Mouse (Mus musculus) megakaryocyte-erythroid progenitor cell, adult 5-6 weeks (primary cell): ENCODE results near the gene Hal. TPM values are rescaled to one million over a fixed set of nuclear protein-coding genes. Genes with fewer than 3 reads are reported as not detected.

Experiments
- ATAC-seq: replicated peaks from 2 replicates; pipeline ENCODE4 v1.8.0; 2016; ENCODE audit warnings: mild to moderate bottlenecking, inconsistent platforms; ENCODE audit not compliant: severe bottlenecking, poor library complexity, low FRiP score, low TSS enrichment
- total RNA-seq, 2 experiments: library from RNA; stranded (forward) in 1 of 2; stranded (reverse) in 1 of 2; fragments of 200-1000, 215-1000 nt in 1 of 2; fragments of >200 nt in 1 of 2; fragmentation: Nextera tagmentation in 1 of 2; gene quantifications; 2 replicates each; pipeline ENCODE4 v1.2.3; 2014 to 2017

The Hal gene
- total RNA-seq, 2 experiments from 2014 or later = not detected

DNA sequence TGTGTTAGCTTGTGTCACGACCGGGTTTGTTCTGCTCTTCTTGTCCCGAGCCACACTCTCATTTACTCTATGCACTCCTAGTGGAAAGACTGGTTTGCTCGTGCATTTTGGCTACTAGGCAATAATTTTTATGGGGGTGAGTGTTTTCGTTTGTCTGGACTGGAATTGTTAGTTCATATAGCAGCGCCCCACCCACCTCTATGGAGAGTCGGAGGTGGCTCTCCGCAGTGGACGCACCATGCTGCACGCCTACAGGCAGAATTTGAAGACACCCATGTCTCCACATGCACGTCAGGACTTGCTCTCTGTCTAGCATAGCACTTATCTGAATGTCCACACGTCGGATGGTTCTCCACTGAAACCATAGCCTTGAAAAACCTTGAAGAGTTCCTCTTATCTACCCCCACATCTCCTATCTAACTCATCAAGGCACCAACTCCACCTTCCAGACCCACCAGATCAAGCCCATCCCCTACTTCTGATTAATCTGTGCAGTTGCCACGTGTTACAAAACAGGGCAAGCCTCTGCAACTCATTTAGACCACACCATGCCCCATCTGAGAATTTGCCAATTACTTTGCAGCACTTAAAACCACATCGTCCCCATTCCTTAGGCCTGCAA, 21.1 kb downstream of the Hal start:
- ATAC-seq = no peak

DNA sequence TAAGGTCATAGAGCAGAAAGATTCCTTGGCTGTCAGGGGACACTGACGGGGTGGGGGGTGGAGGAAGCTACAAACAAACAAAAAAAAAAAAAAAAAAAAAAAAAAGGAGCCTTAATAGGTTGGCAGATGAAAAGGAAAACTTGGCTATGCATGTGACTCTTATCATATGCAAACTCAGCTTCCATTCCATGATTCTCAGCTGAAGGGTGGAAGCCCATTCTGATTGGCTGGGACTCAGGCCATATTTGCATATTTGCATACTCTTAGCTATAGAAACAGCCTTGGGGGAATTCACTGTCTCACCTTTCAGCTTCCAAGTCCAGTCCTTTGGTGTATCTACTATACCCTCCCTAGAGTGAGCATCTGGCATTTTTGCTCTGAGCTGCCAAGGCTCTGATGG, 26.9 kb downstream of the Hal start:
- peak; percentile 92 for ATAC-seq

DNA sequence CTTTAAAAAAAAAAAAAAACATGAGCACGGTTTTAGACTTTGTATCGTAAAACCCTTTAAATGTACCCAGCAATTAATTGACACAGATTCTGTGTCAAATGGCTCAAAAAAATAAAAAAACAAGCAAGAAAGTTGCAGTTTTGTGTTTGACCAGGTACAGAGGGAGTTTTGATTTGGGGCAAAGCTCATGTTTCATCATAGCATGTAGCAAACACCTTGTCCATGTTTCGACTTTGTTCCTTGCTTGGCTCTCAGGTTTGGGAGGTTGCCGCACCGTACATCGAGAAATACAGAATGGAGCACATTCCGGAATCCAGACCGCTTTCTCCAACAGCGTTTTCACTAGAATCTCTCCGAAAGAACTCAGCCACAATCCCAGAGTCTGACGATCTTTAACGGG, 27.4 kb downstream of the Hal start:
- ATAC-seq = no peak

DNA sequence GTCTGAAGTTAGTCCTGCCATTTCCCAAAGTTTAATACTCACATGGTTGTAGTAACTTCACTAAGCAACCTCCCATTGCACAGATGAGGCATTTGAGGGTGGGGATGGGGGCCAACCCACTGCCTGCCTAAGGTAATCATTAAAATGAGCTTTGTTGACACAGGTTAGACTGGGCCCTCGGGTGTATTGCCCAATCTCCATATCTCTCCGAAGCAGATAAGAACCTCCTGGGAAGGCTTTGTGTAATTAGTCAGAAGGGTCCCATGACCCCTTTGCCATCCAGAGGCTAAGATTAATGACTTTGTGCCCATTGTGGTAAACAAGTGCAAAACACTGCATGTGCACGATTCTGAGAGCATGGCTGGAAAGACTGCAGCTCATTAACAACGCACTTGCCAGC, 29.2 kb downstream of the Hal start:
- no peak for ATAC-seq

DNA sequence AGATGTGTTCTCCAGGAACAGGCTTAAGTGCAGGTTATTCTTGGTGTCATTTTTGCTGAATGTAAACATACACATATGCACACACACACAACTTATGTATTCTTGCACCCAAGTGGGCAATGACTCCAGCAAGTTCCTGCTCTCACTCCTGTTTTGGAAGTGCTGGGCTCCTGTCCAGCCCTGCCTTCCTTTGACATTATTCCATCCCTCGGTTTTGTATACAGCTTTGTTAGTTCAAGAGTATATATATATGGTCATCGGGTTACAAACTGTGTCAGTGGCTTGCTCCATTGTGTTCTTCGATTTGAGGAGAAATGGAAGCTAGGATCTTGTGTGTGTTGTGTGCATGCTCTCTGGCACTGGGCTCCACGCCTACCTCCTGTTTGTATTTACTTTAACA, 29.6 kb downstream of the Hal start:
- ATAC-seq = no peak

DNA sequence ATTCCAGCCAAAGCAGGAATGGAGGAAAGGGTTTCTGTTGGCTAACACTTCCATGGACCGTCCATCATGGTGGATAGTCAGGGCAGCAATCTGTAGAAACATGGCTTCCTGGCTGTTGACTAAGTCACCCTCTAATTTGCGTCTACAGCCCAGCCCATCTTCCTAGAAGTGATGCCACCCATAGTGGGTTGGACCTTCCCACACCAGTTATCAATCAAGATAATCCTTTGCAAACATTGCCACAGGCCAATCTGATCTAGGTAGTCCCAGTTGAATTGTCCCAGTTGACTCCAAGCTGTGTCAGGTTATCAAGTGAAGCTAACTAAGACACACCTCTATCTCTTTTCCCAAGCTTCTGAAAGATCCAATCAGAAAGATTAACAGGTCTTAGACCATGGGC, 30.1 kb downstream of the Hal start:
- no peak for ATAC-seq

- no peak for ATAC-seq
These were observed 30.6 kb downstream of the Hal start for GRCm38 (mm10) chr10:93519159-93519558.

GRCm38 (mm10) chr10:93519756-93520155, 31.2 kb downstream of the Hal start:
- ATAC-seq = no peak

DNA sequence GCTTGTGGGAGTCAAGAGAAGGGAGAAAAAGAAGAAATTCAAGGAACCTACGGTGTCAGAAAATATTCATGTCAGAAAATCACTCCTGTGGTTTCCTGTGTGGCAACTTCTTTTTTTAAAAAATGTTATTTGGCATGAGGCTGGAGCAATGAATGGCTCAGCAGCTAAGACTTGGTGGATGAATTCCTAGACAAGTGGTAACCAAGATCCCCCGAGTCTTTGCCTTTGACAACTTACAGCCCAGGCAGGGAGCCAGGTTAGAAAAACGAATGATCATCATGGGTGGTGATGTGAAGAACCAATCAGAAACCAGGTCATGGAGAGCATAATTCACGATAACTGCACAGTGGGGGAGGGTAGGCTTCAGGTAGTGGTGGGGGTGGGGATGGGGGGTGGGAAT, 32.4 kb downstream of the Hal start:
- ATAC-seq = no peak

DNA sequence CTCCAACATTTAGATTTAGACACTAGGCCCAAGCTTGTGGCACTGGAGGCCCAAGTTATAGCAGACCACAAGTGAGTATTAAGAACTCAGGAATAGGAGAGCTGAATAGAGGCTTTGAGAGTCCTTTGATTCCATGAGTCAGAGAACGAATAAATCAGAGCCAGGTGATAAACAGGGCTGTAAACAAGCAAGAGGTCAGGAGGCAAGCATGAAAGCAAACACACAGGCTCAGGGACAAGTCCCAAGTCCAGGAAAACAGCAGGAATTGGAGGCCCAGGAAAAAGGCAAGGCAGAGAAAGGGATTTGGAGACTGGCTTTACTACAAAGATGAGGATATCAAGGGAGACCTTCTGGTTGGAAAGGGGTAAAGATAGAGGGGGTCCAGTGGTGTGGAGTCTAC, 36.8 kb downstream of the Hal start:
- ATAC-seq = no peak

DNA sequence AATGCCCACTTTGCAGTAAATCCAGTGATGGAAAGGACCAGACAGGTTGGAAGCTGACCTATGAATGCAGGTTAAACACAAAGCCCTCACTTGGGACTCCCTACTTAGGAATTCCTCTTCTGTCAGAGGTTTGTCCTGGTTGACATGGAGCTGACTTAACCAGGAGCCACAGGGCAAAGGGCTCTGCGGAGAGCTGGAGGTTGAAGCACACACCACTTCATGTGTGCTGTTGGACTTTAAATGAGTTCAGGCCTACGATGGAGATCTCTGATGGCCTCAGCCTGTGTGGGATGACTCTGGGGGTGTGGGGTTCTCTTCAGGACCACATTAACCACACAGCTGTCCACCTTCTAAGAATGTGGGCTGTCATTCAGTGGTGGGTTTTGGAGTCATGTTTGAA, 49.7 kb downstream of the Hal start:
- ATAC-seq = no peak

- no peak for ATAC-seq
These were observed 50.2 kb downstream of the Hal start for GRCm38 (mm10) chr10:93538818-93539217.

- ATAC-seq = peak; percentile 98
These were observed 51.3 kb downstream of the Hal start, which contains the start of gene Amdhd1 for GRCm38 (mm10) chr10:93539775-93540430. Amdhd1 (minus strand) TSS chr10:93540033.

DNA sequence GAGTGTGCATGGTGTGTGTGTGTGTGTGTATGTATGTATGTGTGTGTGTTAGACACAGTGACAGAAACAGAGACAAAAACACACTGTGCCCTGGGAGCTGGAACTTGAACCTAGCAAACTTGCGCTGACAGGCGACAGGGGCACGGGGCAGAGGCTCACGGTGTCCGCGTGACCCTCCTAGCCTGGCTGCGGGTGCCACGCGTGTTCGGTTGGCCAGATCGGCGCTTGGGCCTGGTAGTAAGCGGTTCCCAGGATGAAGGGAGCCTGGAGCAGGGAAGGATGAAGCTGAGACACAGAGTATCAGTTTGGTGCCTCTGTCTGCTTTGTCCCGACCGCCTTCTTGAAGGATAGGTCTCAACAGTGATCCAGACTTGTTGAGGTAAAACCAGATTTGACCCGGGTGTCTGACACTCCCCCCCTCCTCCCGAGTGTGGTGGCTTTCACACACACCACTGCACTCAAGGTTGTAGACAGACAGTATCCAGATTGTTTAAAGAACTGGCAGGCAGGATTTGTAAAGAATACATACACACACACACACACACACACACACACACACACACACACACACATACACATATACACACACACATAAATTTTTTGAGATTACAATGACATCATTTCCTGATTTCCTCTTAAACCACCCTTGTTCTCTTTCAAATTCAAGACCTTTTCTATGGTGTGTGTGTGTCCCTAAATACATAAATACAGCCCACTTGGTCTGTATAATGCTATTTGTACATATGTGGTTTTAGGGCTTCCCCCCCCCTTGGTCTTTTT, 52.1 kb downstream of the Hal start, which contains the start of gene Ccdc38:
Ccdc38 (plus strand) TSS at position 202 of the 780 bp plus-strand sequence.
- ATAC-seq = peak; percentile 31

- ATAC-seq = no peak
These were observed 53.0 kb downstream of the Hal start for GRCm38 (mm10) chr10:93541585-93541984.

DNA sequence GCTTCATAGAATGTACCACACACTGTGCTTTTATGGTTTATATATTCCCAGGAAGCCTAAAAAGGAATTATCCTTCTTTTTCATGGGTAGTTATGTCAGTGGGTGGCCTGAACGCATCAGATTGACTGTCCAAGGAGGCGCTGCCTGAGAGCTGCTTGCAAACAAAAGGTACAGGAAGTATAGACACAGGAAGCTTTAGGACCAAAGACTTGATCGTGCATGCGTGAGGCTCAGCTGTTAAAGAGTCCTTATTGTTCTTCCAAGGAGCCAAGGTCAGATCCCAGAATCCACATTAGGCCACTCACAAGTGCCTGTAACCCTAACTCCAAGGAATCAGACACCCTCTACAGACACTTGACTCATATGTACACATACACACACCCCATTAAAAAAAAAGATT, 53.8 kb downstream of the Hal start:
- ATAC-seq = no peak

- ATAC-seq = no peak
These were observed 54.6 kb downstream of the Hal start for GRCm38 (mm10) chr10:93543176-93543575.

DNA sequence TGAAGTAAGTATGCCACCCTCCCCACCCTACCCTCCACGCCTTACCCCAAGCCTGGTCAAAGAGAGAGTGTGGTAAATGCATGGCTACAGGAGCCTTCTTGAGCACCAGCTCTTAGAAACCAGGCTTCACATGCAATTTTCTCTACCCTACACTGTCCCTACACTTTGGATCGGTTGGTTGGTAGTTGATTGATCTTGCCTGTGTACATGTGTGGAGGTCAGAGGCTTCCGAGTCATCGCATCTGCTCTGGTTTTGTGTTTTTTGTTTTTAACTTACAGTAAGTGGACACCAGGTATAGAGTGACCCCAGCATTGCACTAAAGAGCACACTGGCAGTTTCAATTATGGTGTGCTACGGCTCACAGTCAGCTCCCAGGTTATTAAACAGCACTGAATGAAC, 55.6 kb downstream of the Hal start:
- no peak for ATAC-seq

GRCm38 (mm10) chr10:93547741-93548270, 59.2 kb downstream of the Hal start:
- ATAC-seq = no peak

- peak; percentile 93 for ATAC-seq
These were observed 60.4 kb downstream of the Hal start for GRCm38 (mm10) chr10:93548991-93549390.
